Mouse (Mus musculus) forebrain, embryonic 15.5 days (tissue): ENCODE results near the gene Pds5b. TPM values are rescaled to one million over a fixed set of nuclear protein-coding genes. Genes with fewer than 3 reads are reported as not detected.
A peak's percentile ranks its signal among the peaks of the same experiment; 100 is the strongest.

ENCODE experiments used
- ATAC-seq: fragments of 200-750 bp; cut with Nextera tagmentation; replicated peaks from 2 replicates; pipeline ENCODE4 v1.8.0; 2017; ENCODE audit warnings: mild to moderate bottlenecking, moderate TSS enrichment, moderate library complexity
- H3K27ac ChIP-seq: fragments of 300-500 bp; sonication (generic); replicated peaks from 2 replicates; pipeline ENCODE4 v1.5.1; 2015; ENCODE audit warnings: mild to moderate bottlenecking, inconsistent platforms
- H3K27me3 ChIP-seq: fragments of 300-500 bp; sonication (generic); 2 replicates; pipeline ENCODE4 v1.6.1; 2015; ENCODE audit warnings: inconsistent platforms
- H3K36me3 ChIP-seq: fragments of 300-500 bp; sonication (generic); 2 replicates; pipeline ENCODE4 v1.6.1; 2015; ENCODE audit warnings: mild to moderate bottlenecking, inconsistent platforms
- H3K4me1 ChIP-seq: fragments of 300-500 bp; sonication (generic); 2 replicates; pipeline ENCODE4 v1.6.1; 2015; ENCODE audit warnings: inconsistent platforms
- H3K4me2 ChIP-seq: fragments of 300-500 bp; sonication (generic); replicated peaks from 2 replicates; pipeline ENCODE4 v1.6.1; 2015; ENCODE audit warnings: mild to moderate bottlenecking, inconsistent platforms
- H3K4me3 ChIP-seq: fragments of 300-500 bp; sonication (generic); 2 replicates; pipeline ENCODE4 v1.5.1; 2015; ENCODE audit warnings: mild to moderate bottlenecking, inconsistent platforms
- H3K9ac ChIP-seq: fragments of 300-500 bp; sonication (generic); replicated peaks from 2 replicates; pipeline ENCODE4 v1.6.1; 2015; ENCODE audit warnings: mild to moderate bottlenecking, inconsistent platforms
- H3K9me3 ChIP-seq: fragments of 300-500 bp; sonication (generic); 2 replicates; pipeline ENCODE4 v1.6.1; 2016; ENCODE audit warnings: inconsistent platforms
- WGBS: fragments of 180-500 bp; shearing (Covaris S2); methylation state at CpG from one replicate; pipeline ENCODE4 v1.1.7; 2015; ENCODE audit warnings: mixed read lengths; 5-methylcytosine and 5-hydroxymethylcytosine counted together
- polyA plus RNA-seq: library from polyadenylated mRNA; unstranded; fragments of >200 nt; fragmentation: Nextera tagmentation; extraction: Ambion mirVana; gene quantifications from 2 replicates; pipeline ENCODE4 v1.2.1, GENCODE M21; 2015

The Pds5b gene
- polyA plus RNA-seq, 1 experiment from 2014 or later = 29.1 TPM

DNA sequence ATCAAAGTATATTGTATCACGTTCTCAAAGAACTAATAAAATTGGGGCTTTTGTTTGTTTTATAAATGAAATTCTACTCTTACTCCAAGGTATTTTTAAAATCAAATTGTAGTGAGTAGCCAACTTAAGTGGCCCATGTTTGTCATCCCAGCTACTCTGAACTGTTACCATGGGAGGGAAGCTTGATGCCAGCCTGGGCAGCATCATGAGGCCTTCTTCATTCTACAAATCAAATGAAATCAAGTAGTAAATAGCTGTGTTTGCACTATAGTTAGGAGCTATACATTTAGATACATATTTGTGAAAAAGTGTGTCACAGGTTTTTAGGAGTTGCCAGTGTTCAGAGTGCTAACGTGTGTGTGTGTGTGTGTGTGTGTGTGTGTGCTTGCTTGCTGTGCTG, 126.5 kb downstream of the Pds5b start:
- H3K27ac ChIP-seq = no peak overlapping the region
- WGBS = 88% methylated on average over 2 of the region's 2 CpGs
- no peaks in the 10 kb centered on the region for H3K4me1 ChIP-seq
- no peak overlapping the region for H3K9ac ChIP-seq
- H3K27me3 ChIP-seq = no peaks in the 10 kb centered on the region
- no peak for ATAC-seq
- H3K4me3 ChIP-seq = no peak overlapping the region
- peaks cover 44% of the 10 kb centered on the region for H3K36me3 ChIP-seq
- no peak overlapping the region for H3K4me2 ChIP-seq
- no peaks in the 10 kb centered on the region for H3K9me3 ChIP-seq

- Histone ChIP-seq H3K4me1 (no peaks in the 10 kb centered on the region), H3K4me2 (no peak overlapping the region), H3K4me3 (no peak overlapping the region), H3K9ac (no peak overlapping the region), H3K9me3 (no peaks in the 10 kb centered on the region), H3K27ac (no peak overlapping the region), H3K27me3 (no peaks in the 10 kb centered on the region), H3K36me3 (no peaks in the 10 kb centered on the region)
- 67% methylated on average over 13 of the region's 13 CpGs for WGBS
- ATAC-seq = no peak
Measured at GRCm38 (mm10) chr5:150814111-150814990, 140.8 kb downstream of the Pds5b start.

- Histone ChIP-seq H3K4me2 (no peak overlapping the region), H3K27me3 (no peaks in the 10 kb centered on the region), H3K9ac (no peak overlapping the region), H3K36me3 (no peaks in the 10 kb centered on the region), H3K27ac (no peak overlapping the region), H3K9me3 (no peaks in the 10 kb centered on the region), H3K4me1 (no peaks in the 10 kb centered on the region), H3K4me3 (no peak overlapping the region)
- 81% methylated on average over 4 of the region's 4 CpGs for WGBS
- ATAC-seq = no peak
Measured at GRCm38 (mm10) chr5:150815400-150815799, 141.9 kb downstream of the Pds5b start.

DNA sequence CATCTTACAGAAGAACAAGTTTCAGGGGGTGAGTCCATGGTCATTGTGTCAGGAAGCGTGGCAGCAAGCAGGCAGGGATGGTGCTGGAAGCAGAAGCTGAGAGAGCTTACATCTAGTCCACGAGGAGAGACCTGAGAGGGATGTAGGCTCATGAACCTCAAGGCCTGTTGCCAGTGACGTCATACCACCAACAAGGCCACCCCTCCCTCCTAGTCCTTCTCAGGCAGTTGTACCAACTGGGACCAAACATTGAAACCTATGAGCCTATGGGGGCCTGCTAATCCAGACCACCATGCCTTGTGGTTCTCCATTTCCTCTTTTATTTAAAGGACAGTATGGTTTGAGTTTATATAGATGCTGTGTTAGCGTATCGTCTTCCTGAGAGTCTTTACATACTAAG, 143.2 kb downstream of the Pds5b start:
- Histone ChIP-seq H3K4me1 (no peaks in the 10 kb centered on the region), H3K9me3 (no peaks in the 10 kb centered on the region), H3K9ac (no peak overlapping the region), H3K27ac (no peak overlapping the region), H3K27me3 (no peaks in the 10 kb centered on the region), H3K4me2 (no peak overlapping the region), H3K36me3 (no peaks in the 10 kb centered on the region), H3K4me3 (no peak overlapping the region)
- no peak for ATAC-seq
- WGBS = 95% methylated on average over 5 of the region's 5 CpGs

GRCm38 (mm10) chr5:150818041-150818440, 144.5 kb downstream of the Pds5b start:
- Histone ChIP-seq H3K27me3 (no peaks in the 10 kb centered on the region), H3K36me3 (no peaks in the 10 kb centered on the region), H3K4me2 (no peak overlapping the region), H3K4me1 (no peaks in the 10 kb centered on the region), H3K9me3 (no peaks in the 10 kb centered on the region), H3K9ac (no peak overlapping the region), H3K4me3 (no peak overlapping the region), H3K27ac (no peak overlapping the region)
- 71% methylated on average over 2 of the region's 2 CpGs for WGBS
- ATAC-seq = no peak

DNA sequence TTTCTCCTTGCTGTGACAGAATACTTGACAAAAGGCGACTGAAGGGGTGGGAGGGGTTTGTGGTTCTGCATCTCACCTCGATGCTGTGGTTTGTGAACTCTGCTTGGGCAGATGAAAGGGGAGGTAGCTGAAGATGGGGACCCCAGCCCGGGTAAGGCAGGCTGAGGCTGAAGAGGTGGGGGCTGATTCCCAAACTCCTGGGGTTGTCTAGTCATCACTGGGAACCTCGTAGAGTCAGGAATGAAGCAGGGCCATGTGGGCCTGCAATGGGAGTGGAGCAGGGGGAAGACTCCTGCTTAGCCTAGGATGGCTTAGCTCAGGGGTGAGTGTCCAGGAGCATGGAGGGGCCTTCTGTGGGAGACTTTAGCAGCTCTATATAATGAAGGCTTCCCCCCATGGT, 145.3 kb downstream of the Pds5b start:
- no peak overlapping the region for H3K4me3 ChIP-seq
- 82% methylated on average over 4 of the region's 4 CpGs for WGBS
- no peaks in the 10 kb centered on the region for H3K4me1 ChIP-seq
- H3K4me2 ChIP-seq = no peak overlapping the region
- H3K27ac ChIP-seq = no peak overlapping the region
- H3K36me3 ChIP-seq = no peaks in the 10 kb centered on the region
- no peak overlapping the region for H3K9ac ChIP-seq
- H3K27me3 ChIP-seq = no peaks in the 10 kb centered on the region
- no peak for ATAC-seq
- H3K9me3 ChIP-seq = no peaks in the 10 kb centered on the region

GRCm38 (mm10) chr5:150819520-150819919, 146.0 kb downstream of the Pds5b start:
- H3K9ac ChIP-seq = no peak overlapping the region
- 82% methylated on average over 5 of the region's 5 CpGs for WGBS
- no peaks in the 10 kb centered on the region for H3K9me3 ChIP-seq
- no peak overlapping the region for H3K4me3 ChIP-seq
- H3K4me1 ChIP-seq = no peaks in the 10 kb centered on the region
- no peaks in the 10 kb centered on the region for H3K36me3 ChIP-seq
- no peak overlapping the region for H3K4me2 ChIP-seq
- no peak for ATAC-seq
- H3K27me3 ChIP-seq = no peaks in the 10 kb centered on the region
- no peak overlapping the region for H3K27ac ChIP-seq

DNA sequence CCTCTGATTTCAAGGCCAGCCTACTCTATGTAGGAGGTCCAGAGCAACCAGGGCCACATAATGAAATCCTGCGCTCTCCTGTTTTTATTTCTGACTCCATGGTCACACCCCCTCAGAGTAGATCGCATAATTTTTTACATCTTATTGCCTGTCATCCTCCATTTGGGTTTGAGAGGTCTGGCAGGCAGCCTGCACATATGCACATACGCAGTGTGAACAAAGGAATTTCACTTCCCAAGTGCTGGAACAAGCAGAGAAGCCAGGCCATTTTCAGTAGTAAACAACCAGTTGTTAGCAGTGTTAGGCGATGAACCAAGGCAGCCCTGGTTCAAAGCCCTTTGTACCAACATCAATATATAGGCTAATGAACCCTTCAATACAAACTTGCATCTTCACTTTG, 147.6 kb downstream of the Pds5b start:
- H3K9me3 ChIP-seq = no peaks in the 10 kb centered on the region
- no peaks in the 10 kb centered on the region for H3K27me3 ChIP-seq
- H3K4me1 ChIP-seq = no peaks in the 10 kb centered on the region
- 70% methylated on average over 4 of the region's 4 CpGs for WGBS
- H3K36me3 ChIP-seq = no peaks in the 10 kb centered on the region
- 0 out of 2 replicates have a peak overlapping the region, but pooled peaks have one; percentile 4 for H3K27ac ChIP-seq
- H3K9ac ChIP-seq = no peak overlapping the region
- no peak overlapping the region for H3K4me3 ChIP-seq
- 0 out of 2 replicates have a peak, but pooled peaks have one; percentile 26 for ATAC-seq
- H3K4me2 ChIP-seq = no peak overlapping the region

DNA sequence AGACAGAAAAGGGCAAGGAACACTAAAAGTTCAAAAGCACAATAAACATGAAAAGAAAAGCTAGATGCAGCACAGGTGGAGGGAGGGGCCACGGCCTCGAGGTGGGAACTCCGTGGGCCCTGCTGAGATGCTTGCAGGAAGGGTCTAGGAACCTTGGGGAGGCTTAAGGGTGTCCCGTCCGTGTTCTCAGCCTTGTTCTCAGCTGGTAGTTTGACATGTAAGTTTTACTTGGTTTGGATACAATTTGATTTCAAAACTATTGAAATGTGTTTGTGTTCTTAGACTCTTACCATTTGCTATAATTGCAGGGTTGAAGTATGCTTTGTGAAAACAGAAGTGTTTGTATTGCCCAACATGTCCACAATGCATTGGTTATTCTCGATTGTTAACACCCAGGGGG, 149.2 kb downstream of the Pds5b start:
- Histone ChIP-seq H3K36me3 (no peaks in the 10 kb centered on the region), H3K9ac (no peak overlapping the region), H3K27ac (no peak overlapping the region), H3K9me3 (no peaks in the 10 kb centered on the region), H3K27me3 (no peaks in the 10 kb centered on the region), H3K4me3 (no peak overlapping the region), H3K4me1 (no peaks in the 10 kb centered on the region), H3K4me2 (no peak overlapping the region)
- 81% methylated on average over 6 of the region's 6 CpGs for WGBS
- no peak for ATAC-seq

DNA sequence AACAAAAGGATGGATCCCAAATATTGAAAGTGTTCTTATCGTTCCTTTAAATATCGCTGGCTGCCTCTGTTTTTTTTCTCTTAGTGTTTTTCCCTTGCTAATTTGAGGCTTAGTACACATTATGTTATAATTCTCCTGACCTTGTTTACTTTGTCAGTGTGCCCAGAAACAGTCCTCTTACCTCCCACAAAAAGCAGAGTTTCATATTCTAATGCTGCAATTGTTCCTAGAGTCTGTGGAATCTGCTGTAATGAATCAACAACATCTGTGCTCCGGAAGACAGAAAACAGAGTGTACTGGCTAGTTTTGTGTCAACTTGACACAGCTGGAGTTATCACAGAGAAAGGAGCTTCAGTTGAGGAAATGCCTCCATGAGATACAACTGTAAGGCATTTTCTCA, 149.8 kb downstream of the Pds5b start:
- H3K9ac ChIP-seq = no peak overlapping the region
- ATAC-seq = no peak
- H3K27me3 ChIP-seq = no peaks in the 10 kb centered on the region
- H3K4me3 ChIP-seq = no peak overlapping the region
- H3K4me1 ChIP-seq = no peaks in the 10 kb centered on the region
- H3K9me3 ChIP-seq = no peaks in the 10 kb centered on the region
- H3K4me2 ChIP-seq = no peak overlapping the region
- no peaks in the 10 kb centered on the region for H3K36me3 ChIP-seq
- no peak overlapping the region for H3K27ac ChIP-seq
- WGBS = 94% methylated on average over 3 of the region's 3 CpGs

GRCm38 (mm10) chr5:150829499-150829898, 156.0 kb downstream of the Pds5b start:
- Histone ChIP-seq H3K27me3 (no peaks in the 10 kb centered on the region), H3K4me2 (no peak overlapping the region), H3K9me3 (no peaks in the 10 kb centered on the region), H3K9ac (no peak overlapping the region), H3K36me3 (no peaks in the 10 kb centered on the region), H3K27ac (no peak overlapping the region), H3K4me1 (peaks cover 8% of the 10 kb centered on the region; the same call in 1 of the 2 replicates), H3K4me3 (no peak overlapping the region)
- ATAC-seq = no peak
- WGBS = 73% methylated on average over 5 of the region's 5 CpGs

- H3K27ac ChIP-seq = no peak overlapping the region
- no peaks in the 10 kb centered on the region for H3K9me3 ChIP-seq
- no peaks in the 10 kb centered on the region for H3K27me3 ChIP-seq
- H3K4me2 ChIP-seq = no peak overlapping the region
- peaks cover 8% of the 10 kb centered on the region; the same call in 1 of the 2 replicates for H3K4me1 ChIP-seq
- no peak overlapping the region for H3K4me3 ChIP-seq
- WGBS = 45% methylated on average over 9 of the region's 9 CpGs
- H3K9ac ChIP-seq = no peak overlapping the region
- ATAC-seq = 0 out of 2 replicates have a peak, but pooled peaks have one; percentile 51
- no peaks in the 10 kb centered on the region for H3K36me3 ChIP-seq
Measured at GRCm38 (mm10) chr5:150830718-150831117, 157.2 kb downstream of the Pds5b start.

DNA sequence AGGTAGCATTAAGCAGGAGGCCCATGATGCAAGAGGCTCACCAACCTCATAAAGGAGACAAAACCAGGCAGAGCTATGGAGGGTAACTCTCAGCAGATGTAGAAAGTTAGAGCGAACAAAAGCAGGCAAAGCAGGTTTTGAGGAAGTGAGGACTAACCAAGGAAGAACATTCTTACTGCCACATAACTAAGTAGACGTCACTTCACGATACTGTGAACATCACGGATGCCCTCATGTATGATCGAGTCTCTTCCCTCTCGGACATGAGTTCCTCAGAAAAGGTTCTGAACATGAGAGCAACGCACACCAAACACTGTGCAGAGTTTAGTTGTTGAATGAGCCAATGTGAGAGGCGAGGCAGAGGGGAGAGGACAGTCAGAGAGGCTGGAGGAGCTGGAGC, 163.2 kb downstream of the Pds5b start:
- no peaks in the 10 kb centered on the region for H3K9me3 ChIP-seq
- WGBS = 91% methylated on average over 8 of the region's 8 CpGs
- no peak overlapping the region for H3K27ac ChIP-seq
- ATAC-seq = no peak
- no peak overlapping the region for H3K9ac ChIP-seq
- no peaks in the 10 kb centered on the region for H3K4me1 ChIP-seq
- H3K36me3 ChIP-seq = no peaks in the 10 kb centered on the region
- H3K4me3 ChIP-seq = no peak overlapping the region
- no peaks in the 10 kb centered on the region for H3K27me3 ChIP-seq
- H3K4me2 ChIP-seq = no peak overlapping the region
